Mouse (Mus musculus): ENCODE measurements at regions not wholly inside any gene's neighbourhood (a gene's known extent, or its start where the extent isn't known, plus 50 kb on each side); places are given as distances from the start of the nearest gene placed in this dataset.

GRCm38 (mm10) chr2:9669621-9670020 is 211.4 kb upstream of the 4930412O13Rik start:
- DNase-seq (ENCODE audit: extremely low spot score in 1 of 2, low spot score in 1 of 2): no peak

- no peak for DNase-seq (ENCODE audit: extremely low spot score in 1 of 2, low spot score in 1 of 2)
Measured at GRCm38 (mm10) chr2:9681691-9682152, 199.3 kb upstream of the 4930412O13Rik start.

DNA sequence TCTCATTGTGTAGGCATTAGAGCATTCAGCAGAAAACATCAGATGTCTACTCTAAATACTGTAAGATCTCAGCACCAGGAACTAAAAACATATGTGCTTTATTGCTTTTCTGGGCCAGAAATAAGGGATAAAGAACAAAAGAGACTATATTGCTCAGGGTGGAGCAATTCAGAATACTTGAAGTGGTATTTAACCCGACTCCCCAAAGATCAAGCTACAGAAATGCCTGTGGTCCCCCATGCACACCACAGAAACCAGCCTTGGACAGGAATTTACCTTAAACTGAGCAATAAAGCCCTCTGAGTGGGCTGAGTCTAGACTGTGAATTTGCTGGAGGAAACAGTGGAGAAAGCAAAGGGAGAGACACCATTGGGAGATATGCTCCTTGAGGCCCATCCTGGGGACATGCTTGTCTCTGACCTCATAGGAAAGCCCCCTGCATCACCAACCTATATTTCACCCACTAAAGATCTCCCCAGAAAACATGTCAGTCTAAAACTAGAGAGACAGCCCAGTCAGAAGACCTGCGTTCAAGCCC is 197.3 kb upstream of the 4930412O13Rik start:
- DNase-seq (ENCODE audit: extremely low spot score in 1 of 2, low spot score in 1 of 2): no peak

DNA sequence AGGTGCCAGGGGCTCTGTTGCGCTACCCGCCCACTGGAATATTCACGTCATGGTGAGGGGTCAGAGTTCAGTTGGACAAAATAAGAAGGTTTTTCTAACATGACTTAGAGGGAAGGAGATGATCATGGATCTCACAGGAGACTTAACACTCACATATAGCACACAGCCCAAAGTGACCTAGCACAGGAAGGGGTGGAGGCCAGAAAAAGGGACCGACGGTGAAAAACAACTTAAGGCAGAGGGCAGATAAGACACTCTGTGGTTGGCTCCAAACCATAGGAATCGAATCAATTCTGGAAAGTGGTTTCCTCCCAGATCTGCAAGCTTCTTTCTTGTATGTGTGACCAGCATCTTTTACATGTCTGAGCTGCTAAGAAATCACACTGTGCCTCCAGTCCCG is 192.9 kb upstream of the 4930412O13Rik start:
- no peak for DNase-seq (ENCODE audit: extremely low spot score in 1 of 2, low spot score in 1 of 2)

DNA sequence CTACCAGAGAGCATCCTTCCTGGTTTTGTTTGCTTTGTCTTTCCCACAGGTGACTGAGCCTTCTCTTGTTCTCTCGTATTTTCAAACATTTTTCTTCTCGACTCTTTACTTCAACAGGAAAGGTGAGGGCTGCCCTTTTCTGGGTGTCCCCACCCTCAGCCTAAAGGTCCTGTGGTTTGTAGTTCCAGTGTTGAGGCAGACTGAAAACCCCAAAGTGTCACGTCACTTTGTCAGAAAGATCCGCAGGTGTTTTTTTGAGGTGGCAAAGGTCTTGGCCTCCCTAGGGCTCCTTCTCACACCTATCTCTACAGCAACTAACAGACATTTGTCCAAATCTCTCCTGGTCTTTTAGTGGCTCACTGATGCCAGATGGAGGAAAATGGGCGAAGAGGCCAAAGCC is 191.5 kb upstream of the 4930412O13Rik start:
- no peak for DNase-seq (ENCODE audit: extremely low spot score in 1 of 2, low spot score in 1 of 2)

DNA sequence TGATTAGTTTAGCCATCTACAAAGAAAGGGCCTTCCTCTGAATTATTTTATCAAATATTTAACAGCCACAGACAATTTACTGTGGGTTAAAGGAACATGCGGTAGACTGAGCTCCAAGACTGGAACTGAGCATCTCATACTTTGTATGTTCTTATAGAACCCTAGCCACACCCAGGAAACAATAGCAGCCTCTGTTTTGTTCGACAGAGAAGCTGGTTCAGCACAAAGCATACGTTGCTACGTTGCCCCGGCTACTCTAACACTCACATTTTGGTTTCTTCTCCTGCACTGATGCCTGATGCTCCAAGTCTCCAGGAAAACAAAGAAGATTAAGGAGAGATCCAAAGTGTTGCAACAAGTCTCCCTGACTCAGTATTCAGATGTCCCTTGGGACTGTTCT is 189.5 kb upstream of the 4930412O13Rik start:
- no peak for DNase-seq (ENCODE audit: extremely low spot score in 1 of 2, low spot score in 1 of 2)

- no peak for DNase-seq (ENCODE audit: extremely low spot score in 1 of 2, low spot score in 1 of 2)
Measured at GRCm38 (mm10) chr2:9691906-9692305, 189.1 kb upstream of the 4930412O13Rik start.

DNA sequence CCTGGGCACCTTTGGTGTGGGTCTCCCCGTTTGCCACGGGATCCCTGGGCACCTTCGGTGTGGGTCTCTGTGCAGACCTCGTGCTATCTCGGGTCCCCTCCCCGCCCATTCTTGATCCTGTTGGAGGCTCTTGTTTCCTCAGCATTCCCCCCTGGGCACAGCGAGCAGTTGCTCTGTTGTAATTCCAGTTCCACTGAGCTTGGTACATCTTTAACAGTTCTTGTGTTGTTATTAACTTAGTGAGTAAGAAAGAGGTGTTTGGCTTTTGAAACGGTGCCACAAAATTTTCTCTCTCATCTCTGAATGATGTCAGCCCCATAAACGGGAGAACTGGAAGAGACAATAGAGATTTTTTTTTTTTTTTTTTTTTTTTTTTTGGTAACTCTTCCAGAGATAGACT is 187.7 kb upstream of the 4930412O13Rik start:
- DNase-seq (ENCODE audit: extremely low spot score in 1 of 2, low spot score in 1 of 2): no peak

- no peak for DNase-seq (ENCODE audit: extremely low spot score in 1 of 2, low spot score in 1 of 2)
Measured at GRCm38 (mm10) chr2:9694178-9694577, 186.9 kb upstream of the 4930412O13Rik start.

- no peak for DNase-seq (ENCODE audit: extremely low spot score in 1 of 2, low spot score in 1 of 2)
Measured at GRCm38 (mm10) chr2:9697591-9698345, 183.3 kb upstream of the 4930412O13Rik start.

DNA sequence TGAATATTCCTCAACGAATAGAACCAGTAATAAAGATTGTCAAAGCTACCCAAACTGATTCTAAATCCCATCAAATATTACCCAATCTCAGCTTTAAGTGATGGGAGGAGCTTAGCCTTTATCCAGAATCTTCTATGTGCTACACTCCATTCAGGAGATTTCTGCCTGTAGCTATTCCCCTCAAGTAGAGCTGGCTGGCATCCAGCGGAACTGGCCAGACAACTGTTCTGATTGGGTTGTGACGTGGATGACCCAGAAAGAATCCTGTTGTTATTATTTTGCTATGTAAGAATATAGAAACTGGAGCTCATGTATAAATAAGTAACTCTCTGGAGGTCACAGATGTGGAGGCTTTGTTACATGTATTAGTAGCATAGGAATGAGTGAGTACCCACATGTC is 176.8 kb upstream of the 4930412O13Rik start:
- DNase-seq (ENCODE audit: extremely low spot score in 1 of 2, low spot score in 1 of 2): no peak

DNA sequence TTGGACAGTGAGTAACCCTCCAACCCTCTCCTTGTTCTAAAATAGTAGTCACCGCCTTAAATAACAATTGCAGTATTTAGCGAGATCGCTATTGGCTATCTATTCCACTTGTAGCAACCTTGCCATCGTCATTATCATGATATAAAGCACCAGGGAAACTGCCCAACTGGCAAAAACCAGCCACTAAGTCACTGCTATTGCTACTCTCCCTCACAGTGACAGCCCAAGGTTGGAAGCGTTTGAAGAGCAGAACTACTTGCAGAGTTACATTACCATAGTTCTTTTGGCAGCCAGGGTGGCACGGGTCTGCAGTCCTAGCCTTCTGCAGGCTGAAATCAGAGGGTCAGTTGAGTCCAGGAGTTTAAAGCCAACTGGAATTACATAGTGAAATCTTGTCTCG is 171.6 kb upstream of the 4930412O13Rik start:
- no peak for DNase-seq (ENCODE audit: extremely low spot score in 1 of 2, low spot score in 1 of 2)

DNA sequence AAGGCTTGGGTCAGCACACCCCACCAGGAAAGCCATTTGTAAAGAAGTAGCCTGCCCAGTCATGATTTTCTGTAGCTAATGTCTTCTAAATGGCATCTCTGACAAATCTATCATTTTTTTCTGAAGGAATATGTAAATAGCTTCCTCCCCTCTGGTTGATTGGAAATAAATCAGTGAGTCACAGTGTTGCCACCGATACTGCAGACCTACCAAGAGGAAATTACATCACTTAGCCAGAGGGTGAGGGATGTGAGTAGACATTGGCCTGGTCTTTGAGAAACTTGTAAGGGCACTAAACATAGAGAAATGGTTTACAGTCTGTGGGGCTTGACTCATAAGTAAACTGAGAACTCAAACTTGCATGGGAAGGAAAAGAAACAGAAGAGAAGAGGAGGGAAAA is 163.1 kb upstream of the 4930412O13Rik start:
- no peak for DNase-seq (ENCODE audit: extremely low spot score in 1 of 2, low spot score in 1 of 2)

- DNase-seq (ENCODE audit: extremely low spot score in 1 of 2, low spot score in 1 of 2): no peak
Measured at GRCm38 (mm10) chr2:9733243-9733642, 147.8 kb upstream of the 4930412O13Rik start.

GRCm38 (mm10) chr2:9744181-9744580 is 136.9 kb upstream of the 4930412O13Rik start:
- no peak for DNase-seq (ENCODE audit: extremely low spot score in 1 of 2, low spot score in 1 of 2)

DNA sequence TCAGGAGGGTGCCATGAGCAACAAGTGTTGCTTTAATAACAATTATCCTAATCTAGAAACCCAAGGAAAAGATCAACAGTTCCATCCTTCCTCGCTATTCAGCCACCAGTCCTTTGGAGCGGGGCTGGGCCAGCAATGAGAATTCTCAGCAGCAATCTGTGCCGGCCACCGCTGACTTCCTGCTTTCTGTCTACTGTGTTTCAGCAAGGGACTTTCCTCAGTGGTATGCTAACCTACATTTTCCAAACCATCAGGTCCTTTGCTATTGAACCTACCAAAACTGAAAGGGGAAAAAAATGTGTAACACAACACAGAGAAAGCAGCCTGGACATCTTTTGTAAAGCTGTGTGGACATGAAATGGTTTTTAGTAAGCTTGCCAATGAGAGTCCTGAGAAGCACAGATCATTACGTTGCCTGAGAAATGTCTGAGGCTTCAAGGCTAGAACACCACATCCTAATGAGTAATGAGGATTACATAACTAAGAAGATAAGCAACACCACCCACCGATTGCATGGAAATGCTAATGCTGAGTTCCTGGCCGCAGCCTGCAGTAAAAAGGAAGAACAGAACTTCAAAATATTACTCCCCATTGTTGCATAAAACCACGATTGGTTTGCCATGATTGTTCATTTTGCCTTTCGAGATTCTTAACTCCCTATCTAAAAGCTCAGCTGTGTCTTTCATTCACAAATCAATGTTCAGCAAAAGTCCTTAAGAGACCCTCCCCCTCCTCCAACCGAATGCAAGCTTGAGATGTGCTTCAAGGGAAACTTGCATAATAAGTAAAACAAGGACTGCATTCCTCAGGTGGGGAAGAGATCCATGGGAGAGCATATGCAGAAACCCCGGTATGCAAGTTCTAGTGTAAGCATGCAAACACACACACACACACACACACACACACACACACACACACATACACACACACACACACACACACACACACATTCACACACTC is 130.9 kb upstream of the 4930412O13Rik start:
- no peak for DNase-seq (ENCODE audit: extremely low spot score in 1 of 2, low spot score in 1 of 2)

DNA sequence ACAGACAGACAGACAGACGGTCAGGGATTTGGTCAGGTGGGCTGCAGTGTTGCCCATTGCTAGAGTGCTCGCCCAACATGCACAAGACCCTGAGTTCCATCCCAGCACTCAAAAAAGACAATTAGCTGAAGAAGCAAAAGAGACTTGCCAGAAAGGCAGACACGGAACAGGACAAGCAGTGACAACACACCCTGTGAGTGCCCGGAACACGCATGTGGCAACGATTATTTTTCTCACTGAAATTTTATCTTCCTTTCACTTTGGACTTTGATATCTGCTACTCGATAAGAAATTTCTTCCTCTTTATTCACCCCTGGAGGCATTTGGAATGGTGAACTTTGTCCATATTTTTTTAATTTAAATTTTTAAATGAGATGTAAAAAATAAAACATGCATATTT is 127.4 kb upstream of the 4930412O13Rik start:
- no peak for DNase-seq (ENCODE audit: extremely low spot score in 1 of 2, low spot score in 1 of 2)

DNA sequence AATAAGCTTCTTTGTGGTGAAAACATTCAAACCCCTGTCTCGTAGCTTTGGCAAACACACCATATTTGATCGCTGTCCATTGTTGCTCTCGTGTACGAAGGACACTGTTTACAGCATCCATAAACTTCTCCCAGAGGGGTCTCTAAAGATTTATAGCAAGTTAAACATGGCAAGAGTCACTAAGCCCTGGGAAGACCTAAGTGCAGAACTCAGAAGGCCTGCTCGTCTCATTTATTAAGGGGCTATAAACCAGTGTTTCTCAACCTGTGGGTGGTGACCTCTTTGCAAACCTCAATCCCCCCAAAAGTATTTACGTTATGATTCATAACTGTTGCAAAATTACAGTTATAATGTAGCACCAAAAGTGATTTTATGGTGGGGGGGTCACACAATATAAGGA is 126.9 kb upstream of the 4930412O13Rik start:
- no peak for DNase-seq (ENCODE audit: extremely low spot score in 1 of 2, low spot score in 1 of 2)

- no peak for DNase-seq (ENCODE audit: extremely low spot score in 1 of 2, low spot score in 1 of 2)
Measured at GRCm38 (mm10) chr2:9757770-9758420, 123.2 kb upstream of the 4930412O13Rik start.

DNA sequence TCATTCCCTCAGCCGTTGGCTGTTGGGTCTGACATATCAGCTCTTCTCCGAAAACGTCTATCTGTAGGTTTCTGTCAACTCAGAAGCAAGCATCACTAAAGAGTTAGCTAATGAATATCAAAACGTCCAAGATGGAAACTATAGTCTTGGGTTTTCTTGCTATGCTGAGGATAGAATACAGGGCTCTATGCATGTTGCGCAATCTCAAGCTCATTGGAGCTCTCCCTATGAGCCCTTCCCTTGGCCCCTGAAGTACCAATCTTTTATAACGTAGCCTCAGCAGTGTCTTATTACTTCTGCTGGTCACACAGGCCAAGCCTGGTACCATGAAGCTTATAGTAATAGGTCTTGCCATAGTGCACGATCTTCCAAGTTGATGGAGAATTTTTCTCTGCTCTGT is 122.1 kb upstream of the 4930412O13Rik start:
- no peak for DNase-seq (ENCODE audit: extremely low spot score in 1 of 2, low spot score in 1 of 2)
